Mouse (Mus musculus): ENCODE results near the gene Ugt2a1. TPM values are rescaled to one million over a fixed set of nuclear protein-coding genes. Genes with fewer than 3 reads are reported as not detected.

The Ugt2a1 gene
- polyA plus RNA-seq, 1 experiment from 2014 or later = not detected

Other genes starting within 250 kb of the Ugt2a1 start
- not detected in 2 replicates for gene Ugt2b37, start 236.1 kb downstream of the Ugt2a1 start, polyA plus RNA-seq (2015; fragmentation: Nextera tagmentation; extraction: Ambion mirVana)
- gene Ugt2a3, start 153.7 kb downstream of the Ugt2a1 start, polyA plus RNA-seq (2015; fragmentation: Nextera tagmentation; extraction: Ambion mirVana) = not detected in 2 replicates
- gene Ugt2b38, start 66.7 kb downstream of the Ugt2a1 start, polyA plus RNA-seq (2015; fragmentation: Nextera tagmentation; extraction: Ambion mirVana) = not detected in 2 replicates
- gene Ugt2a2, start 8.6 kb downstream of the Ugt2a1 start, polyA plus RNA-seq (2015; fragmentation: Nextera tagmentation; extraction: Ambion mirVana) = not detected in 2 replicates
- gene Gm43638, start 4.1 kb downstream of the Ugt2a1 start, polyA plus RNA-seq (2015; fragmentation: Nextera tagmentation; extraction: Ambion mirVana) = not detected in 2 replicates
- not detected in 2 replicates for gene Sult1b1, start 47.3 kb upstream of the Ugt2a1 start, polyA plus RNA-seq (2015; fragmentation: Nextera tagmentation; extraction: Ambion mirVana)
- 0.14 TPM in 1 of 2 replicates, not detected in the other for gene Sult1d1, start 78.2 kb upstream of the Ugt2a1 start, polyA plus RNA-seq (2015; fragmentation: Nextera tagmentation; extraction: Ambion mirVana)
- not detected in 2 replicates for gene Sult1e1, start 100.7 kb upstream of the Ugt2a1 start, polyA plus RNA-seq (2015; fragmentation: Nextera tagmentation; extraction: Ambion mirVana)
- not detected in 2 replicates for gene Csn1s1, start 175.3 kb upstream of the Ugt2a1 start, polyA plus RNA-seq (2015; fragmentation: Nextera tagmentation; extraction: Ambion mirVana)
- gene Csn2, start 208.8 kb upstream of the Ugt2a1 start, polyA plus RNA-seq (2015; fragmentation: Nextera tagmentation; extraction: Ambion mirVana) = 0.33 TPM in 1 of 2 replicates, not detected in the other